Mouse (Mus musculus): ENCODE results near the gene Sesn1.
"Not testable (repeated sequence)": the region's sequence is repeated elsewhere in the genome, so short reads cannot be mapped to it uniquely, and the experiment has no call there.

Sesn1 gene

DNA sequence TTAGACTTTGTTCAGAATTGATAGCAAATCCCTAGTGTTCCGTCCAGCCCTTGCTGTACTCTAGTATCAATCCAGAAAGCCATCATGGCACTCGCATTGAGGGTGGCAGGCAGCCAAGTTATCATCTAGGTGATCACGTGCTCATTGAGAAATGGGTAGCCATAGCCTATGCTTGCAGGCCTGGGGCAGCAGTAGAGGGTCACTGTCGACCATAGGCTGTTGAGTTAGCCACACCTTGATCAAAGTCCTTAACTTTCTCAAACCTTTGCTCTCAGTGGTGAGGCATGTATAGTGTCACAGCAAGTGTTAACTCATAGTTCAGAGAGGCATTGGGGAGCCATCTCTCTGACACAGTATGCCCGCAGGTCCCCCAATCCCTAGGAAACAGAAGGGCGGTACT lies 11.4 kb downstream of the Sesn1 start:
- no peak for DNase-seq (ENCODE audit: low read depth, low spot score)

- DNase-seq (ENCODE audit: low read depth, low spot score) = no peak
Observed at GRCm38 (mm10) chr10:41822573-41823281, 13.0 kb downstream of the Sesn1 start.

DNA sequence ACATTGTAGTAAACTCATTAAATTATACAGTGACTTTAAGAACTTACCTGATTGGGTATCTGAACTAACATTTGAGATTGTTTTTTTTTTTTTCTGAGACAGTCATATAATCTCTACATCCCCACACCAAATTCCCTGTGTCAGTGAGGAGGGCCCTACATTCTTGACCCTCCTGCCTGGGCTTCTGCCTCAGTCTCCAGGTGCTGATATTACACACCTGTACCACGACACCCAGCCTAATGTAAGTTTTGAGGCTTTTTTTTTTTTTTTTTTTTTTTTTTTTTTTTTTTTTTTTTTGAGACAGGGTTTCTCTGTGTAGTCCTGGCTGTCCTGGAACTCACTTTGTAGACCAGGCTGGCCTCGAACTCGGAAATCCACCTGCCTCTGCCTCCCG lies 13.5 kb downstream of the Sesn1 start:
- DNase-seq (ENCODE audit: low read depth, low spot score) = not testable (repeated sequence)

DNA sequence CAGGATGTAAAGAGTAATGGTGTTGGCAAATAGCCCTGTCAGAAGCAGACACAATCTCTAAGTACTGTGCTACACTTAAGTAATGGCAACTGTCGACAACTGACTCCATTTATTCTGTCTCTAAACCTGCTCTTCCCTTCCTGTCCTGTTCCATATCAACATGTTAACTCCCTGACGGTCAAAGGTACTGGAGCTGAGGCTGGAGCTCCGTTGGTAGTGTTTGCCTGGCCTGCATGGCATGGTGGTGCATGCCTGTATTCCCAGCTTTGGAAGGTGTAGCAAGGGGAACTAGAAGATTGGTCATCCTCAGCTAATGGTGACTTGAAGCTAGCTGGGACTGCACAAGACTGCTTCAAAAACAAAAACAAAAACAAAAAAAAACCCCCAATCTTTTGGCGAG lies 14.2 kb downstream of the Sesn1 start:
- no peak for DNase-seq (ENCODE audit: low read depth, low spot score)

DNA sequence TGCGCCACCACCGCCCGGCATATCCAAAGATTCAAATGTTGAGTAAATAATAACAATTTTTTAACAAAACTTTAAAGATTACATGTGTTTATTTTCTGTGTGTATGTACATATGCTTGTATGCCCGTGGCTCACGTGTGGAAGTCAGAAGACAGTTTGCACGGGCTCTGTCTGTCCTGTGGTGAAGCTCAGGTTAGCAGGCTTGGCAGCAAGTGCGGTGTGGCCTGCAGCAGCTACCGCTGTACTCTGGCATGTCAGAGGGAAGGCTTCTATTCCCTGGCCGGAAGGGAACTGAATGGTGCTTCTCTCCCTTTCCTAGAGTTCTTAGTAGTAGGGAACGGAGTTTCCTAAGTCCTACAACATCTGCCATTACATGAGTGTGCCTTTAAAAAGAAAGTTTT lies 15.3 kb downstream of the Sesn1 start:
- no peak for DNase-seq (ENCODE audit: low read depth, low spot score)

GRCm38 (mm10) chr10:41825996-41826395 lies 16.3 kb downstream of the Sesn1 start:
- DNase-seq (ENCODE audit: low read depth, low spot score) = no peak

DNA sequence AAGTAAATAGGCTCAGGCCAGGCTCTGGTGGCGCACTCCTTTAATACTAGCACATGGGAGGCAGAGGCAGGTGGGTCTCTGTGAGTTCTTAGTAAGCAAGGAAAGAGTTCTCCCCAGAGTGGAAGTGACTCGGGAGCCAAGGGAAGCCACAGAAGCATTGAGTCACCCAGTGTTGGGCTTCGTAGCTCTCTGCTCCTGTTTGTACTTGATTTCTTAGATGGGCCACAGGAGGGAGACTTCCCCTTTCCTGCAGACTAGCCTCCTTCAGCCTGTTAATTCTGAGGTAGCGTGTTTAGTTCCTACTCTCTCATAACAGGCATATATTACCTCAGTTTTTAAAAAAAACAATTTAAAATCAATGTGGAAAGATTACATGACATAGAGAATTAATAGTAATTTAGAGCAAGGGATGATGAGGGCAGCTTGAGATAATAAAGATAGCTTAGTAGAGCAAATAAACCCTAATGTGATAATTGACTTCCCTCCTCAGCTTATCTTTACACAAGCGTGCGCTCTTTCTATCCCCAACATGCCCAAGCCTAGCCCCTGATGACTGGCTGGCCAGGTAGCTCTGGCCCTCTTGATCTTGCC lies 16.9 kb downstream of the Sesn1 start:
- DNase-seq (ENCODE audit: low read depth, low spot score) = no peak

DNA sequence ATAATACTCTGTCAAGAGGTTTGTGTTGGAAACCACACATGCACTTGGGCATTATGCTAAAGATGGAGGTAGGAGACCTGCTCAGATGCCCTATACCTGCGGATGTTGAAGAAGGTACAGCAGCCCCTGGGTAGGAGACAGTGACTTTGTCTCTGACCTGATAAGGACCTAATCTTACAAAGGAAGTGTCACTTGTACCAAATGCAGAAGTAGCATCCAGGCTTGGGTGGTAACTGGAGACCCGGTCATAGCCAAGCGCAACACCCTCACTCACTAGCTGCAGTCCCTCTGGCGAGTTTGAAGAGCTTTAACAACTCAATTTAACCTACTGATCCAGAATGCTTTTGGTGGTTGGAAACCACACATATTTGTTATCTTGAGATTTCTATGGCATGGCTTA lies 18.0 kb downstream of the Sesn1 start:
- no peak for DNase-seq (ENCODE audit: low read depth, low spot score)

GRCm38 (mm10) chr10:41829191-41829590 lies 19.5 kb downstream of the Sesn1 start:
- DNase-seq (ENCODE audit: low read depth, low spot score) = no peak

DNA sequence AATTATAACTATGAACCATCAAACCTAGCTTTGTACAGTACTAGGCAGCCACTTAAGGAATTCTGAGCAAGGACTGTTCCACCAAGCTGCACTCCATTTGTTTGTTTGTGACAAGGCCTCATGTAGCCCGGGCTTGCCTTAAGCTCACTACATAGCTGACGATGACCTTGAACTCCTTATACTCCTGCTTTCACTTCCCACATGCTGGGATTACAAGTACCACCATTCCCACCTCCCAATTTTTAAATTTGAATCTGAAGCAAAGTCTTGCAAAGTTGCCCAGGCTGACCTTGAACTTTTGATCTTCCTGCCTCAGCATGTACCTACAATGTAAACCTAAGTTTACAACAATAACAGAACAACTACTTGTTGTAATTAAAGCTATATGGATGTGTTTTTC lies 20.2 kb downstream of the Sesn1 start:
- no peak for DNase-seq (ENCODE audit: low read depth, low spot score)

GRCm38 (mm10) chr10:41830445-41830844 lies 20.7 kb downstream of the Sesn1 start:
- DNase-seq (ENCODE audit: low read depth, low spot score) = no peak

GRCm38 (mm10) chr10:41830851-41831522 lies 21.3 kb downstream of the Sesn1 start:
- peak; percentile 64 for DNase-seq (ENCODE audit: low read depth, low spot score)

DNA sequence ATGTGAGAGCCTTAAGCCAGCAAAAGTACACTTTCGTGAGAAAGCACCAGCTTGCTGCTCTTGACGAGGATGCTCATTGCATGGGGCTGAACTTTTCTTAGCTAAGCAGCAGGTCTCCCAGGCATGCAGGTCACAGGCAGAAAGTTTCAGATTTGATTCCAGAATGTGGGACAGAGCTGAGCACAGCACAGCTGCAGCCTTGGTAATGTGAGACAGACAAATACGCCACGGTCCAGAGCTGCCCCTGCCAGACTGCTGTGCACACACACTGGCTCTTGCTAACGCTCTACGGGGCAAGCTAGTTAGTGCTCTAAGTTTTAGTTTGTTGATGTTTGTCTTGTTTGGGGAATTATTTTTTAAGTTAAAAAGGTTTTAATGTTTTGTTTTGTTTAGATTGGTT lies 22.5 kb downstream of the Sesn1 start:
- peak; percentile 35 for DNase-seq (ENCODE audit: low read depth, low spot score)

- no peak for DNase-seq (ENCODE audit: low read depth, low spot score)
Observed at GRCm38 (mm10) chr10:41834131-41834530, 24.4 kb downstream of the Sesn1 start.

- no peak for DNase-seq (ENCODE audit: low read depth, low spot score)
Observed at GRCm38 (mm10) chr10:41838911-41839310, 29.2 kb downstream of the Sesn1 start.

- no peak for DNase-seq (ENCODE audit: low read depth, low spot score)
Observed at GRCm38 (mm10) chr10:41847737-41848136, 38.0 kb downstream of the Sesn1 start.

- no peak for DNase-seq (ENCODE audit: low read depth, low spot score)
Observed at GRCm38 (mm10) chr10:41848721-41849120, 39.0 kb downstream of the Sesn1 start.

DNA sequence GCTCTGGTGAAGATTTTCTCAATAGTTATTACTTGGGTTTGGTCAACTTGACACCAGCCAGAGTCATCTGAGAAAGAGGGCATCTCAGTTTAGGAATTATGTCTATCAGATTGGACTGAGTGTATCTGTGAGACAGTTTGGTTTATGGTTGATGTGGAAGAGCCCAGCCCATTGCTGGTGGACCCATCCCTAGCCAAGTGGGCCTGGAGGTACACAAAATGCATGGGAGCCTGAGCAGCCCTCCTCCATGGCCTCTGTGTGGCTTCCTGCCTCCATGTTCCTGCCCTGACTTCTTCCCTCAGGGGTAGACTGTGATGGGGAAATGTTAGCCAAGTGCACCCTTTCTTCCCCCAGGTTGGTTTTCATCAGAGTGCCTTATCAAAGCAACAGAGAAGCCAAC lies 50.1 kb downstream of the Sesn1 start:
- DNase-seq (ENCODE audit: low read depth, low spot score) = no peak

DNA sequence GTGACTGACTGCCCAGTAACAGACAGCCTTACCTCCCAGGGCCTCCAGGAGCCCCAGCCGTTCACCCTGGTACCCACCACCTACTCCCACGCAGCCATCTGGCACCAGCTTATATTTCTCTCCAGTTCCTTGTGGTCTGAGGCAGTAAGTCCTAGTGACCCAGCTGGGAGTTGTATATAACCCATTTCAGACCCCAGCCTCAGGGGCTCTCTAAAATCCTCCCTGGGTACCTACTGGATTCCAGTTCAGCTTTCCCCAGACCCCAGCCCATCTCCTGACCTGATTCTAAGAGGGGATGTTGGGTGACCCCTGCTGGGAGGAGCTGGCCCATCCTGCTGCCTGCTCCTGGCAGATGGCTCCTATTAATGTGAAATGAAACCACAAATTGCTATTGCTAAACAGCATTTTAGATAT lies 50.5 kb downstream of the Sesn1 start:
- no peak for DNase-seq (ENCODE audit: low read depth, low spot score)

DNA sequence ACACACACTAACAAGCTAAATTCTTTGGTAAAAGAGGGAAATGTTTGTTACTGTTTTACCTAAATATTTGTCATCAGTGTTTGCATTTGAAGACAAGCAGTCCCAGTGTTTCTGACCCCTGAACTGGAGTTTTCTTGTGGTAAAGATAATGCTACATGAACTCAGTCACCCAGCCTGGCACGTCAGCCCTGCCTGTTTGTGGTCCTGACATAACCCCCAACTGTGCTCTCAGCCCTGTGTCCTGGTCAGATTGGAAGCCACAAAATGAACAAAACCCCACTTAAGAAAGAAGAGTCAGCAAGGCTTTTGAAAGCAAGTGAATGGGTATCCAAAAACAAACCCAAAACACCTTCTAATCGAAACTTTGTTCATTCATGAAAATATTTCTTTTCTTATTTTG lies 53.3 kb downstream of the Sesn1 start:
- DNase-seq (ENCODE audit: low read depth, low spot score) = no peak

- peak; percentile 26 for DNase-seq (ENCODE audit: low read depth, low spot score)
Observed at GRCm38 (mm10) chr10:41866069-41866837, 56.5 kb downstream of the Sesn1 start.

DNA sequence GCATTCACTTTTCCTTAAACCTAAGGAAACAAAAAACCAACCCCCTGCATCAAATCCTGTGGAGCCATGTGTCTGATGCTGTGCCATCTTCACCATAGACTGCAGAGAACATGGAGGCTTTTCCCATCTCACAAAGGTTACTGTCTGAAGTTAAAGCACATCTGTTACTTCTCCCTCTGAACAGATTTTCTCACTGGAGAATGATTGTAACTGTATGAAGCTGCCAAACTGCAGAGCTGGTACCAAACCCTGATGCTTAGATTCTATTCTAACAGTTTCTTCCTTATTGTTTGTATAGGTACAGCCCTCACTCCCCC lies 57.1 kb downstream of the Sesn1 start:
- DNase-seq (ENCODE audit: low read depth, low spot score) = no peak
